Mouse (Mus musculus): ENCODE measurements around the gene Muc4. TPM values are rescaled to one million over a fixed set of nuclear protein-coding genes. Genes with fewer than 3 reads are reported as not detected.

Muc4 gene
- 20.8 and 41.7 TPM in 2 replicates for polyA plus RNA-seq (2012; rRNA removed; ENCODE audit: low replicate concordance)

GRCm38 (mm10) chr16:32735586-32735985 lies at the start of gene Muc4:
Gene Muc4, plus strand, starts transcription at chr16:32735886.

DNA sequence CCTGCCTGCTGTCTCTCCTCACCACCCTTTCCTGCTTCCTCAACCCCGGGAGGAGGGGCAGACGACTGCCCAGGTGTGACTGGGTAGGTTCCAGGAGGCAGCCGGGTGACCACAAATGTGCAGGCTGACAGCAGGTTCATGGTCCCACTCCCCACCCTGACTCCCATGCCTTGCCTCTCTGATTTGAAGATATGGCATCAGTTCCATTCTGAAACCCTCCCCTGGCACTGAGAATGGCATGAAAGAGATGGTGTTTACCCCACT lies 61.7 kb downstream of the Muc4 start, which contains the start of gene Muc20:
Gene Muc20, minus strand, starts transcription at position 10 of the 264 bp plus-strand sequence.

DNA sequence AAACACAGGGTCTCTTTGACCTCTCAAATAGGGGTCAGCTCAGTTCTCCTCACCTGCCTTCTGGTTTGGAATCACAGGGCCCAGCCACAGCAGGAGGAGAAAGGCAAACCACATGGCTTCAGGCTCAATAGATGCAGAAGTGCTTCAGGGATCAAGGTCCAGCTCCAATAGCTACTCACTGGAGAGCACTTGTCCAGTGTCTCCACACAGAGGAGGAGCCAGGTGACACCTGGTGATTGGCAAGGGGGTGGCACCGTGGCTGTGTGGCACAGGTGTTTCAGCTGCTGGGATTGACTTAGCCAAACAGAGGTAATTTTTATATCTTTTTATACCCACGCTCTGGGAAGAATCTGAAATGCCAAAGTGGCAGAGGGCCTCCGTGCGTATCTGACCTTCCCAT lies 74.6 kb downstream of the Muc4 start, which contains the start of gene Smbd1:
Gene Smbd1, minus strand, starts transcription at position 157 of the 400 bp plus-strand sequence.

Other genes starting within 250 kb of the Muc4 start
- gene Slc51a, start 248.0 kb upstream of the Muc4 start, polyA plus RNA-seq (2012; rRNA removed; ENCODE audit: low replicate concordance), result 143 and 387 TPM in 2 replicates
- gene Zdhhc19, start 239.6 kb upstream of the Muc4 start, polyA plus RNA-seq (2012; rRNA removed; ENCODE audit: low replicate concordance), result 0.81 and 1.1 TPM in 2 replicates
- gene Tfrc, start 127.0 kb upstream of the Muc4 start, polyA plus RNA-seq (2012; rRNA removed; ENCODE audit: low replicate concordance), result 2.2 and 3.5 TPM in 2 replicates
- 99.8 and 173 TPM in 2 replicates for gene Tnk2, start 92.0 kb upstream of the Muc4 start, polyA plus RNA-seq (2012; rRNA removed; ENCODE audit: low replicate concordance)
- gene Muc20, start 61.5 kb downstream of the Muc4 start, polyA plus RNA-seq (2012; rRNA removed; ENCODE audit: low replicate concordance), result 0.13 and 1.4 TPM in 2 replicates
- gene Smbd1, start 74.6 kb downstream of the Muc4 start, polyA plus RNA-seq (2012; rRNA removed; ENCODE audit: low replicate concordance), result 4.6 and 5.2 TPM in 2 replicates
- 0.44 and 0.81 TPM in 2 replicates for gene Fyttd1, start 141.6 kb downstream of the Muc4 start, polyA plus RNA-seq (2012; rRNA removed; ENCODE audit: low replicate concordance)
- 25.5 and 28.2 TPM in 2 replicates for gene Rubcn, start 141.9 kb downstream of the Muc4 start, polyA plus RNA-seq (2012; rRNA removed; ENCODE audit: low replicate concordance)
- gene Lrch3, start 178.2 kb downstream of the Muc4 start, polyA plus RNA-seq (2012; rRNA removed; ENCODE audit: low replicate concordance), result 4.0 and 7.2 TPM in 2 replicates

Measured in duodenum, adult 2 months (tissue).